10 mouse cellular contexts compared by ENCODE assay signal in genomic region chr3:103739329-103739728, GRCm38 (mm10). TPM values are rescaled to one million over a fixed set of nuclear protein-coding genes. Genes with fewer than 3 reads are reported as not detected.
A peak's percentile ranks its signal among the peaks of the same experiment; 100 is the strongest.
DNase-seq lines count a peak whose midpoint lies in the region; ATAC-seq and TF ChIP-seq lines count a peak whose summit lies in the region.
"Had no signal": no experiment of that assay in that cellular context is flagged by ENCODE, and none has a peak within 500 bp of the region (broad histone marks: within the 10 kb centered on the region; RNA-seq: fewer than 3 reads in every experiment).

Gm10964 (plus strand) TSS chr3:103739366.

- H3K4me2 ChIP-seq in heart, embryonic 11.5 days = peak within 1 kb of the TSS; percentile 68
- peak within 1 kb of the TSS; percentile 66 for H3K4me2 ChIP-seq in liver, embryonic 16.5 days (ENCODE audit: low read depth, low read length)

- 81% methylated on average over 1 of the region's 1 CpGs for WGBS in heart, embryonic 11.5 days (ENCODE audit: insufficient replicate concordance)
- WGBS in hindbrain, embryonic 10.5 days = 92% methylated on average over 1 of the region's 1 CpGs
- 90% methylated on average over 1 of the region's 1 CpGs for WGBS in liver, embryonic 16.5 days (ENCODE audit: insufficient replicate concordance)

- H3K27ac ChIP-seq in heart, embryonic 11.5 days (ENCODE audit: low read depth, low read length) = peak within 1 kb of the TSS; percentile 97
- H3K27ac ChIP-seq in ES-Bruce4 (ENCODE audit: insufficient read depth, low read length) = peak within 1 kb of the TSS; percentile 12; the same call in 1 of the 2 replicates
- peak within 1 kb of the TSS; percentile 88 for H3K27ac ChIP-seq in hindbrain, embryonic 10.5 days
- H3K27ac ChIP-seq in liver, embryonic 16.5 days (ENCODE audit: low read length) = no peak within 1 kb of the TSS

- no peaks in the 10 kb centered on the region for H3K9me3 ChIP-seq in heart, embryonic 11.5 days (replicated peaks; ENCODE audit: control insufficient read depth, low read length)
- no peaks in the 10 kb centered on the region for H3K9me3 ChIP-seq in ES-Bruce4 (replicated peaks; ENCODE audit: control insufficient read depth, insufficient read depth, low read length, poor library complexity, severe bottlenecking)
- H3K9me3 ChIP-seq in hindbrain, embryonic 10.5 days = no peaks in the 10 kb centered on the region
- no peaks in the 10 kb centered on the region for H3K9me3 ChIP-seq in liver, embryonic 16.5 days (replicated peaks; ENCODE audit: control insufficient read depth, low read length)

- H3K27me3 ChIP-seq in heart, embryonic 11.5 days (ENCODE audit: control insufficient read depth, insufficient read depth, low read length) = no peaks in the 10 kb centered on the region
- no peaks in the 10 kb centered on the region for H3K27me3 ChIP-seq in ES-Bruce4 (ENCODE audit: control insufficient read depth, insufficient read depth, low read length, poor library complexity, severe bottlenecking)
- no peaks in the 10 kb centered on the region for H3K27me3 ChIP-seq in hindbrain, embryonic 10.5 days (ENCODE audit: insufficient read depth, poor library complexity, severe bottlenecking)
- H3K27me3 ChIP-seq in liver, embryonic 16.5 days (ENCODE audit: control insufficient read depth, insufficient read depth, low read depth, low read length) = no peaks in the 10 kb centered on the region

- no peak for TF ChIP-seq POLR2A in ES-Bruce4 (IDR thresholded peaks at IDR 0.05; ENCODE audit: insufficient read depth, low read length)

- ATAC-seq in heart, embryonic 11.5 days (replicated peaks; ENCODE audit: insufficient number of reproducible peaks, low FRiP score, low TSS enrichment) = no peak
- ATAC-seq in liver, embryonic 16.5 days (ENCODE audit: low read depth) = no peak
- ATAC-seq in cerebellum, adult (ENCODE audit: insufficient number of reproducible peaks, low FRiP score, low TSS enrichment) = no peak

- no peak for DNase-seq in heart, adult 18-20 months
- no peak for DNase-seq in hindbrain, embryonic 10.5 days (ENCODE audit: low spot score)
- no peak for DNase-seq in urinary bladder, postnatal 10 days (ENCODE audit: low spot score)
- no peak for DNase-seq in left cerebral cortex, postnatal 14 days (ENCODE audit: low spot score in 2 of 2)

- intact Hi-C loops in left cerebral cortex, postnatal 14 days (cut with DNase I) = loop anchor here (10.0 kb wide), 2 partner anchors 165 to 315 kb away; partner anchors contain the start of gene Syt6

- no peak for TF ChIP-seq EP300 in ES-Bruce4 (IDR thresholded peaks at IDR 0.05; ENCODE audit: insufficient read depth, low read depth, low read length)

- peaks cover 13% of the 10 kb centered on the region for H3K36me3 ChIP-seq in heart, embryonic 11.5 days (ENCODE audit: control insufficient read depth, insufficient read depth, low read length)
- no peaks in the 10 kb centered on the region for H3K36me3 ChIP-seq in ES-Bruce4 (ENCODE audit: control insufficient read depth, insufficient read depth, low read length, poor library complexity, severe bottlenecking)
- peaks cover 26% of the 10 kb centered on the region for H3K36me3 ChIP-seq in hindbrain, embryonic 10.5 days
- H3K36me3 ChIP-seq in liver, embryonic 16.5 days (ENCODE audit: control insufficient read depth, insufficient read depth) = peaks cover 25% of the 10 kb centered on the region

- H3K4me1 ChIP-seq in heart, embryonic 11.5 days (ENCODE audit: control insufficient read depth, insufficient read depth, low read length) = peaks cover 33% of the 10 kb centered on the region
- H3K4me1 ChIP-seq in ES-Bruce4 (ENCODE audit: control insufficient read depth, insufficient read depth, low read length) = peaks cover 2% of the 10 kb centered on the region
- H3K4me1 ChIP-seq in hindbrain, embryonic 10.5 days (replicated peaks) = peaks cover 57% of the 10 kb centered on the region
- H3K4me1 ChIP-seq in liver, embryonic 16.5 days (ENCODE audit: control insufficient read depth, low read depth, low read length) = peaks cover 12% of the 10 kb centered on the region

- peak within 1 kb of the TSS; percentile 69 for H3K9ac ChIP-seq in heart, embryonic 11.5 days (ENCODE audit: low read depth, low read length)
- H3K9ac ChIP-seq in ES-Bruce4 (ENCODE audit: low read depth, poor library complexity, severe bottlenecking) = peak within 1 kb of the TSS; percentile 68
- H3K9ac ChIP-seq in liver, embryonic 16.5 days (ENCODE audit: low read depth, low read length) = no peak within 1 kb of the TSS

- H3K4me3 ChIP-seq in heart, embryonic 11.5 days (ENCODE audit: low read depth, low read length) = peak within 1 kb of the TSS; percentile 24
- peak within 1 kb of the TSS; percentile 34 for H3K4me3 ChIP-seq in ES-Bruce4 (ENCODE audit: low read depth, low read length)
- peak within 1 kb of the TSS; percentile 43 for H3K4me3 ChIP-seq in hindbrain, embryonic 10.5 days
- peak within 1 kb of the TSS; percentile 48 for H3K4me3 ChIP-seq in liver, embryonic 16.5 days (ENCODE audit: low read depth, low read length)

- no peak for TF ChIP-seq CTCF in ES-Bruce4 (IDR thresholded peaks at IDR 0.05; ENCODE audit: low read depth, low read length)

RNA-seq across cellular contexts. Expression of gene Gm10964, which starts in this region (rescaled TPM):
- polyA plus RNA-seq in heart, embryonic 11.5 days (2014; fragmentation: Nextera tagmentation; extraction: Ambion mirVana) = not detected in 2 replicates
- not detected for total RNA-seq in heart, adult 18-20 months (2021)
- polyA plus RNA-seq in ES-Bruce4 (2011; ENCODE audit: insufficient read depth, insufficient read length, low read depth, missing spikeins) = not detected in 2 replicates
- polyA plus RNA-seq in hindbrain, embryonic 10.5 days (2016; fragmentation: Nextera tagmentation; extraction: Ambion mirVana) = not detected in 2 replicates
- polyA plus RNA-seq in liver, embryonic 16.5 days (2015; fragmentation: Nextera tagmentation; extraction: Ambion mirVana) = not detected in 2 replicates
- not detected for total RNA-seq in left cerebral cortex, postnatal 14 days (2021)
- total RNA-seq: hematopoietic stem cell, adult 5-6 weeks; neutrophil, adult 5-6 weeks had no signal
